Mouse (Mus musculus): ENCODE data around the gene Impg2. TPM values are rescaled to one million over a fixed set of nuclear protein-coding genes. Genes with fewer than 3 reads are reported as not detected.

Gene Impg2
- polyA plus RNA-seq (2014; fragmentation: Nextera tagmentation; extraction: Ambion mirVana), result 0.10 and 0.22 TPM in 2 replicates

DNA sequence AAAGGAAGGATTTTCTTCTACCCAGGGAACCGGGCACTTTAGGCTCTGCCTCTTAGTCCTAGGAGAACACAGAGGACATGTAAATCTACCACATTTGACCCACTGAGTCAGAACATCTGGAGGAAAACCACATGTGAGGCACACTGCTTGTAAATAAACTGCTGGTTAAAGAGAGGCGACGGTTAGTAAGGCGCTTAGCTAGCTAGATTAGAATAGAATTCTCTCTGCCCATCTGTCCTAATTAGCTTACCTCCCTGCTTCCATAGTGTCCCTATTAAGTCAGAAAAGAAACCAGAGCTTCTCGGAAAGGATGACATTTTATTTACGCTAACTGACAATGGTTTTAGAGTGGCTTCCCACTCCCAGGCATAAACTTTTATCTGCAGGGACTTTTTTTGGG lies at the start of gene Impg2:
Impg2 (plus strand) TSS at position 263 of the 400 bp plus-strand sequence.
- Histone ChIP-seq H3K9me3 (ENCODE audit: control insufficient read depth, low read length) (no peaks in the 10 kb centered on the region), H3K4me2 (no peak within 1 kb of the TSS), H3K36me3 (ENCODE audit: control insufficient read depth, insufficient read depth, low read length) (no peaks in the 10 kb centered on the region), H3K27ac (ENCODE audit: low read depth, low read length) (no peak within 1 kb of the TSS), H3K4me3 (ENCODE audit: low read depth, low read length) (no peak within 1 kb of the TSS), H3K27me3 (ENCODE audit: control insufficient read depth, insufficient read depth, low read length) (no peaks in the 10 kb centered on the region), H3K4me1 (ENCODE audit: control insufficient read depth, insufficient read depth, low read length) (no peaks in the 10 kb centered on the region), H3K9ac (ENCODE audit: low read length) (no peak within 1 kb of the TSS)
- no peak for ATAC-seq (ENCODE audit: low FRiP score)
- DNase-seq (ENCODE audit: low spot score, missing footprints), result no peak
- WGBS, result 58% methylated on average over 6 of the region's 6 CpGs

DNA sequence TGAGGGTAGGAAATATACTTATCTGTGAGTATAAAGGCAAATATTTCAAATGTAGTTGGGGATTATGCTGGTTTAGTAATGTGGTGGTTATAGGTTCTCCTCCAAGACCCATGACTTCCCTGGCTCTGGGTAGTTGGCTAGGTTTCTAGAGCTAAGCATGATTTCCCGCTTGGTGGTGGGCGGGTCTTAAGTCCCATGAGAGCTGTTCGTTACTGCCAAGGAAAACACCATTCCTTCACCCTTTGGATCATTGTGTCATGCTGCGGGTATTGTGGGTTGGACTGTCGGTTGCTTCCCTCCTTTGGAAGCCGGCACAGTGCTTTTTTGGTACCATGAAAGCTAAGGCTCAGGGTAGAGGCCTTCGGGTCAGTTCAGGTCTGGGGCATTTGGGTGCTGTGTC lies 40.6 kb upstream of the Impg2 start:
- ATAC-seq (ENCODE audit: low FRiP score) (no peak), DNase-seq (ENCODE audit: low spot score, missing footprints) (no peak)
- 91% methylated on average over 7 of the region's 7 CpGs for WGBS
- Histone ChIP-seq H3K27me3 (ENCODE audit: control insufficient read depth, insufficient read depth, low read length) (no peaks in the 10 kb centered on the region), H3K27ac (ENCODE audit: low read depth, low read length) (no peak overlapping the region), H3K4me2 (no peak overlapping the region), H3K36me3 (ENCODE audit: control insufficient read depth, insufficient read depth, low read length) (no peaks in the 10 kb centered on the region), H3K9ac (ENCODE audit: low read length) (no peak overlapping the region), H3K4me3 (ENCODE audit: low read depth, low read length) (no peak overlapping the region), H3K9me3 (ENCODE audit: control insufficient read depth, low read length) (no peaks in the 10 kb centered on the region), H3K4me1 (ENCODE audit: control insufficient read depth, insufficient read depth, low read length) (no peaks in the 10 kb centered on the region)

DNA sequence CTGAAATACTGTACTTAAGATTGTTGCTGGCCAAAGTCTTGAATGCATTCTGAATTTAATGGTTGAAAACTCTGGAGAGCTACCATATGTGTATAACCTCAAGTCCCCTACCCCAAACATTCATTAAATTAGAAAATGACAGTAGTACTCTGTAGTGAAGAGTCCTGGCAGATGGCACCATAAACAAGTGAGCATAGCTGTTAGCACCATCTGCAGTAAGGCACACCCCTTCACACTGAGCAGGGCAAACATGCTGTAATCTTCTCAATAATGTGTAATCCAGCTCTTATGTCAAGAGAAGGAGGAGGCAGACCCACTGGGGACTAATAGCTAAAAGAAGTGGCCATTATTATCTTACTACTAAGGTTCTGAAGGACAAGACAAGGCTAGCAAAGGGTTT lies 33.9 kb upstream of the Impg2 start:
- Histone ChIP-seq H3K9me3 (ENCODE audit: control insufficient read depth, low read length) (no peaks in the 10 kb centered on the region), H3K27me3 (ENCODE audit: control insufficient read depth, insufficient read depth, low read length) (no peaks in the 10 kb centered on the region), H3K4me3 (ENCODE audit: low read depth, low read length) (no peak overlapping the region), H3K36me3 (ENCODE audit: control insufficient read depth, insufficient read depth, low read length) (no peaks in the 10 kb centered on the region), H3K4me2 (no peak overlapping the region), H3K9ac (ENCODE audit: low read length) (no peak overlapping the region), H3K4me1 (ENCODE audit: control insufficient read depth, insufficient read depth, low read length) (no peaks in the 10 kb centered on the region), H3K27ac (ENCODE audit: low read depth, low read length) (no peak overlapping the region)
- DNase-seq (ENCODE audit: low spot score, missing footprints) (no peak), ATAC-seq (ENCODE audit: low FRiP score) (no peak)

DNA sequence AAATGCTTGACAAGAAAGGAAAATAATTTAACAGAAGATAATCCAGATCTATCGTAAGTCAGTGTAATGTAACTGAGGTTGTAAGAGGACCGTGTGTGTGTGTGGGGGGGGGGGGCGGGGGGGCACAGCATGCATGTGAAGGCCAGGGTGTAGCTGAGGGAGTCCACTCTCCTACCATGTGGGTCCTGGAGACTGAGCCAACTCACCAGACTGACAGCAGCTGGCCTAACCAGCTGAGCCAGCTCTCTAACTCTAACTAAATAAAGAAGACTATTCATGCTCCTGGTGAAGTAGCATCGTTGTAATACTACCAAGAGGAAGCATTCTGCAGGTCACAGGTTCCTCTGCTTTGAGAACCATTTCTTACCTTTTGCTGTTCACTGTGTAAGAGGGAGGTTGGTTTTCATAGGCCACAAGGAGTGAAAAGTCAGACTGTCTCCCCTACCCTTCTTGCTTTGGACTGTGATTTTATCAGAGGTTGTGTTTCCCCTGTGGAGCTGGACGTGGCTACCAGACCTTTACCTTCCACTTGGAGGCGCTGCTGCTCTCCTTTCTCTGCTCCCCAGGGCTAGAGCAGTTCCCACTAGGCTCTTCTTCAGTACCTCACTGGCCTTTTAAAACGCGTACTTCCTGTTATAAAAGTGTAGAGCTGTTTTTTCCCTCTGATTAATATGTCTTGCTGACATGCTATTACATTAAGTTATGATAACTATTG lies 28.1 kb upstream of the Impg2 start:
- H3K27me3 ChIP-seq (ENCODE audit: control insufficient read depth, insufficient read depth, low read length), result no peaks in the 10 kb centered on the region
- no peaks in the 10 kb centered on the region for H3K36me3 ChIP-seq (ENCODE audit: control insufficient read depth, insufficient read depth, low read length)
- no peak overlapping the region for H3K4me3 ChIP-seq (ENCODE audit: low read depth, low read length)
- no peak overlapping the region for H3K9ac ChIP-seq (ENCODE audit: low read length)
- ATAC-seq (ENCODE audit: low FRiP score) (no peak), DNase-seq (ENCODE audit: low spot score, missing footprints) (no peak)
- H3K4me2 ChIP-seq, result no peak overlapping the region
- no peaks in the 10 kb centered on the region for H3K9me3 ChIP-seq (ENCODE audit: control insufficient read depth, low read length)
- no peak overlapping the region for H3K27ac ChIP-seq (ENCODE audit: low read depth, low read length)
- H3K4me1 ChIP-seq (ENCODE audit: control insufficient read depth, insufficient read depth, low read length), result no peaks in the 10 kb centered on the region
- WGBS, result 68% methylated on average over 8 of the region's 8 CpGs

DNA sequence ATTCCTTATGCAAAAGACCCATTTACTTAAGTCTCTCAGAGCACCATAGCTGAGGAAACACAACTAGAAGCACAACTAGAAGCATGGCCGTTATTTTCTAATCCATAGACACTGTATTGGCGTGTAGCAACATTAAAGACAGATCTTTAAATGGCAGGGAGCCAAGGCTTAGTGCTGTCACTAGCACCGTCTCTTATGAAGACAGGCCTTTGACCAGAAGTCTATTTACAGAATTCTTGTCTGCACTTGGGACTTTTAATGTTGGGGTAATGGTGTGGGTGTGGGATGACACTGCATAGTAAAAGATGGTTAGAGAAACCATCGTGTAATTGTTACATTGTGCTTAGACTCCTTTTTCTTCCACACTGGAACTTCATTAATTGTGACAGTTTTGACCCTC lies 17.2 kb upstream of the Impg2 start:
- no peak for DNase-seq (ENCODE audit: low spot score, missing footprints)
- no peak overlapping the region for H3K4me3 ChIP-seq (ENCODE audit: low read depth, low read length)
- no peaks in the 10 kb centered on the region for H3K4me1 ChIP-seq (ENCODE audit: control insufficient read depth, insufficient read depth, low read length)
- no peaks in the 10 kb centered on the region for H3K27me3 ChIP-seq (ENCODE audit: control insufficient read depth, insufficient read depth, low read length)
- no peak for ATAC-seq (ENCODE audit: low FRiP score)
- no peaks in the 10 kb centered on the region; the same call in 1 of the 2 replicates for H3K9me3 ChIP-seq (ENCODE audit: control insufficient read depth, low read length)
- no peak overlapping the region for H3K27ac ChIP-seq (ENCODE audit: low read depth, low read length)
- no peak overlapping the region for H3K9ac ChIP-seq (ENCODE audit: low read length)
- H3K36me3 ChIP-seq (ENCODE audit: control insufficient read depth, insufficient read depth, low read length), result peaks cover 11% of the 10 kb centered on the region
- no peak overlapping the region for H3K4me2 ChIP-seq
- 90% methylated on average over 4 of the region's 4 CpGs for WGBS

DNA sequence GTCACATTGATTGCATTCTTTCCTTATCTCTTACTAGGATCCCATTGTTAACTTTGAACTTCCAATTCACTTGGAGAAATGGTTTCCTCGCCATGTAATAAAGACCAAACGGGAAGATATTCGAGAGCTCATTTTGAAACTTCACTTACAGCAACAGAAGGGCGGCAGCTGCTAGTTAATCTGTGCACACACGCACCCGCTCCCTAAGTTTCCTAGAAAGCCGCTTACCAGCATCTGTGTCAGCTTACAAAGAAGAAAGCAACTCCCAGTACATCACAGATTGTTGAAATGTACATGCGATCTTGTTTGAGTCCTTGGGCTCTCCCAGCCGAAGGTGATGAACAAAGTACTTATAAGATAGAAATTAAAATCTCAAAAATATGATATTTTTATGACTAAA lies 15.9 kb upstream of the Impg2 start:
- Histone ChIP-seq H3K4me1 (ENCODE audit: control insufficient read depth, insufficient read depth, low read length) (no peaks in the 10 kb centered on the region), H3K4me2 (no peak overlapping the region), H3K4me3 (ENCODE audit: low read depth, low read length) (no peak overlapping the region), H3K9me3 (ENCODE audit: control insufficient read depth, low read length) (no peaks in the 10 kb centered on the region; the same call in 1 of the 2 replicates), H3K27me3 (ENCODE audit: control insufficient read depth, insufficient read depth, low read length) (no peaks in the 10 kb centered on the region), H3K27ac (ENCODE audit: low read depth, low read length) (no peak overlapping the region), H3K36me3 (ENCODE audit: control insufficient read depth, insufficient read depth, low read length) (peaks cover 8% of the 10 kb centered on the region), H3K9ac (ENCODE audit: low read length) (no peak overlapping the region)
- DNase-seq (ENCODE audit: low spot score, missing footprints) (no peak), ATAC-seq (ENCODE audit: low FRiP score) (no peak)
- 89% methylated on average over 9 of the region's 9 CpGs for WGBS

DNA sequence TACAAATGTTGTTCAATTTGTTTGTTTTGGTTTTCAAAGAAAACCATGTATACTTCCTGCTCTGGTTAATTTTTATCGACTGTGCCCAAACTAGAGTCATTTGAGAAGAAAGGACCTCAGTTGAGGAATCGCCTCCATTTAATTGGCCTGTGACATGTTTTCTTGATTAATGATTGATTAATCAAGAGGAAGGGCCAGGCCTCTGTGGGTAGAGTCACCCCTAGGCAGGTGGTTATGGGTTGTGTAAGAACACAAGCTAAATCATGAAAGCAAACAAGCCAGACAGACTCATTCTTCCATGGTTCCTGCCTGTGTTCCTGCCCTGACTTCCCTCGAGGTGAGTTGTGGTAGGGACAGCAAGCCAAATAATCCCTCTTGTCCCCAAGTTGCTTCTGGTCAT lies 8.6 kb downstream of the Impg2 start:
- 82% methylated on average over 3 of the region's 3 CpGs for WGBS
- ATAC-seq (ENCODE audit: low FRiP score) (no peak), DNase-seq (ENCODE audit: low spot score, missing footprints) (no peak)
- Histone ChIP-seq H3K4me1 (ENCODE audit: control insufficient read depth, insufficient read depth, low read length) (no peaks in the 10 kb centered on the region), H3K4me3 (ENCODE audit: low read depth, low read length) (no peak overlapping the region), H3K36me3 (ENCODE audit: control insufficient read depth, insufficient read depth, low read length) (no peaks in the 10 kb centered on the region), H3K9me3 (ENCODE audit: control insufficient read depth, low read length) (no peaks in the 10 kb centered on the region), H3K9ac (ENCODE audit: low read length) (no peak overlapping the region), H3K4me2 (no peak overlapping the region), H3K27me3 (ENCODE audit: control insufficient read depth, insufficient read depth, low read length) (no peaks in the 10 kb centered on the region), H3K27ac (ENCODE audit: low read depth, low read length) (no peak overlapping the region)

DNA sequence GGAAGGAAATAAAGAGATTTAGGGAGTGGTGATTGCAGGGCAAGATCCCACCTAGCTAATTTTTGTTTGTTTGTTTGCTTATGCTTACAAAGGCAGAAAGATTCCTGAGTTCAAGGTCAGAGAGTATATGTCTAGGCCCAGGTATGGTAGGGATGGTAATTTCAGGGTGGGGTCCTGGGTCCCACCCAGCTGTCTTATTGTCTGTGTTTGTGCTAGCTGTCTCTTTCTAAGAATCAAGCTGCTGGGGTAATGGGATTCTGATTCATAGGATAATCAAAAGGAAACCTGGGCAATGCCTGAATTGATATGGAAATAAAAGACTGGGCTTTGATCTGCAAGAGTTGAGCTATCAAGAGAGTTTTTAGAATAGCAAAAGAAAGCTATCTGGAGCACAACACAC lies 23.6 kb downstream of the Impg2 start:
- Histone ChIP-seq H3K36me3 (ENCODE audit: control insufficient read depth, insufficient read depth, low read length) (no peaks in the 10 kb centered on the region), H3K27ac (ENCODE audit: low read depth, low read length) (no peak overlapping the region), H3K9ac (ENCODE audit: low read length) (no peak overlapping the region), H3K4me1 (ENCODE audit: control insufficient read depth, insufficient read depth, low read length) (no peaks in the 10 kb centered on the region), H3K4me3 (ENCODE audit: low read depth, low read length) (no peak overlapping the region), H3K4me2 (no peak overlapping the region), H3K27me3 (ENCODE audit: control insufficient read depth, insufficient read depth, low read length) (no peaks in the 10 kb centered on the region), H3K9me3 (ENCODE audit: control insufficient read depth, low read length) (no peaks in the 10 kb centered on the region)
- ATAC-seq (ENCODE audit: low FRiP score) (no peak), DNase-seq (ENCODE audit: low spot score, missing footprints) (no peak)

DNA sequence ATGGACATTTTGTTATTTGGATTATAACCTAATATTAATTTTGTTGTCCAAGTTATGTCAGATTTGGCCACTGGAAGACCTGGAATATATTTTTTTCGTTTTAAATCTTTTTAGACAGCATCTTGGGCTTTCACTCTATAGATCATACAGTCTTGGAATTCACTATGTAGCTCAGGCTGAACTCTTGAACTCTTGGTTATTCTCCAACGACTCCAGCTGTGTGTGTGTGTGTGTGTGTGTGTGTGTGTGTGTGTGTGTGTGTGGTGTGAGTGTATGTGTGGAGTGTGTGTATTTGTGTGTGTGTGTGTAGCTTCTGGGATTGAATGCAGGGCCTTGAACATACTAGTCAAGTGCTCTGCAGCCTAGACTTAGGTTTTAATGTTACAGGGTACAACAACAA lies 25.3 kb downstream of the Impg2 start:
- Histone ChIP-seq H3K27me3 (ENCODE audit: control insufficient read depth, insufficient read depth, low read length) (no peaks in the 10 kb centered on the region), H3K4me2 (no peak overlapping the region), H3K4me1 (ENCODE audit: control insufficient read depth, insufficient read depth, low read length) (no peaks in the 10 kb centered on the region), H3K4me3 (ENCODE audit: low read depth, low read length) (no peak overlapping the region), H3K9me3 (ENCODE audit: control insufficient read depth, low read length) (no peaks in the 10 kb centered on the region), H3K27ac (ENCODE audit: low read depth, low read length) (no peak overlapping the region), H3K9ac (ENCODE audit: low read length) (no peak overlapping the region), H3K36me3 (ENCODE audit: control insufficient read depth, insufficient read depth, low read length) (no peaks in the 10 kb centered on the region)
- 70% methylated on average over 2 of the region's 2 CpGs for WGBS
- DNase-seq (ENCODE audit: low spot score, missing footprints) (no peak), ATAC-seq (ENCODE audit: low FRiP score) (no peak)

All from midbrain, embryonic 11.5 days (tissue).